Mouse (Mus musculus): ENCODE measurements around the gene Doxl2. TPM values are rescaled to one million over a fixed set of nuclear protein-coding genes. Genes with fewer than 3 reads are reported as not detected.
"Not testable (repeated sequence)": the region's sequence is repeated elsewhere in the genome, so short reads cannot be mapped to it uniquely, and the experiment has no call there.

The Doxl2 gene
- not detected in 2 replicates for total RNA-seq (2015; ENCODE audit: low replicate concordance)
- not detected in 2 replicates for total RNA-seq (2017; ENCODE audit: low replicate concordance)

DNA sequence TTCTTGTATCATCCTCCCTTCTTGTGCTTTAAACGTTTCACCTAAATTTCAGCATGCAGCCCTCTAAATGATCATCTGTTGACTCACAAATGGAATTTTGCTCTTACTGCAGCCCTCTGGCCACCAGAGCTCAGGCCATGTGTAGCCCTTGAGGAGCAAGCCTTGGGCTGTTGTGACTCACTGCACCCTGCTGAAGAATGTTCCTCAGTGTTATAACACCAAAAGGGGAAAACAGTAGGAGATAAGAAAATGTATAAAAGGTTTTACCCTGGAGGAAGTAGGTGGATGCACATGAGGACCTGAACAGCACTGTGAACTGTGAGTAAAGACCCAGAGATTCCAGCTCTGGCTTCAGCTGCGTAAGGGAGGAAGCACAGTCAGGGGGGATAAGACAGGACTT, at the start of gene Doxl2:
TSS of gene Doxl2 (plus strand) at position 301 of the 400 bp plus-strand sequence.
- ATAC-seq (replicated peaks; ENCODE audit: low FRiP score, poor library complexity, severe bottlenecking), result no peak

GRCm38 (mm10) chr6:48929595-48929994, 45.2 kb upstream of the Doxl2 start, which contains the start of gene 1600015I10Rik:
TSS of gene 1600015I10Rik (plus strand) at chr6:48929895.
- no peak for ATAC-seq (replicated peaks; ENCODE audit: low FRiP score, poor library complexity, severe bottlenecking)

GRCm38 (mm10) chr6:48949596-48949995, 25.2 kb upstream of the Doxl2 start:
- no peak for ATAC-seq (replicated peaks; ENCODE audit: low FRiP score, poor library complexity, severe bottlenecking)

DNA sequence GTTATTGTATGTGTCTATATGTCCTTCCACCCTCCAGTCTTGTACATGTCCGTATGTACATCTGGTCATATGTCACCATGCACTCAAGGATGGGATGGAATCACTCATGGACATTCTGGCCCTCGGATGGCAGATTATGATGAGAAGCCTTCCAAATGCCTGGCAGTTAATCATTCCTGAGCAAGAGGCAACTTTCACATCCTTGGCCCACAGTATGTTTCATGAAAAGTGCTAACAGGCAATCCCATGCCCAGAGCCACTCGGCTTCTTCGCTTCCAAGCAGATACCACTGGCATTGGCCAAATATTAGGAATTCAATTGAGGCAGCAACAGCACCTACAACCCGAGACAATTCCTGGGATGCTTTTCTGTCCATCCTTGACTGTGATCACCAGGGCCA, 24.1 kb upstream of the Doxl2 start:
- no peak for ATAC-seq (replicated peaks; ENCODE audit: low FRiP score, poor library complexity, severe bottlenecking)

DNA sequence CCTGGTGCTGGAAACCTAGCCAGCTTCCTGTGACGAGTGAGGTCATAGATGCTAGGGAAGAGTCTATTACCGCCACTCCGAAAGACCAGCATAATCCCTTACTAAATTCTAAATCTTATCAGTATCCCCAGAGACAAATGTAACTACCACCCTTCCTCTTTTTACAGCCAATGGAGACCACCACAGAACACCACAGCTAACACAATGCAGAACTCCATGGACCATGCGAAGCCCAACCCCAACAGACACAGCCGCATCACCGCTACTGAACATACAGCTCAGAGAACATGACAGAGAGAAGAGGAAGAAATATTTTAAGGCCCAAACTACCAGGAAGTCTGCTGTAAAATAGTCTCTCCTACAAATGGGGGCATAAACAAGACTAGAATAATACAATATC, 23.1 kb upstream of the Doxl2 start:
- no peak for ATAC-seq (replicated peaks; ENCODE audit: low FRiP score, poor library complexity, severe bottlenecking)

DNA sequence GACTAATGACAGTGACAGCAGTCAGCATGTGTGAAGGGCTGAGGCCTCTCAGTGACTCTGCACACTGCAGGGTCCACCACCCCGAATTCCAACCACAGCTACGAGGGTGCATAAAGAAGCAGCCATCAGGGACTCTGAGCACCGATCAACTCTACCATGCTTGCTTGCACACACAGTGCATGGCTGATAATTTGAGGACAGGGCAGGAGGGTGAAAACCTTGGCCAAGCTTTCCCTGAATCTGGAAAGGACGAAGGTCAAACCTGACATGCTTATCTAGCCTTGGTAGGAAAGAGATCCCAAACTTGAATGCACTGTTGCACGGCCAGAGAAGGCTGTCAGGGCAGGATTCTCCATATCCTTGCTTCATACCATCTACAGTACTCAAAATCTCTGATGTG, 21.5 kb upstream of the Doxl2 start:
- no peak for ATAC-seq (replicated peaks; ENCODE audit: low FRiP score, poor library complexity, severe bottlenecking)

- no peak for ATAC-seq (replicated peaks; ENCODE audit: low FRiP score, poor library complexity, severe bottlenecking)
Measured at GRCm38 (mm10) chr6:48954211-48954610, 20.6 kb upstream of the Doxl2 start.

DNA sequence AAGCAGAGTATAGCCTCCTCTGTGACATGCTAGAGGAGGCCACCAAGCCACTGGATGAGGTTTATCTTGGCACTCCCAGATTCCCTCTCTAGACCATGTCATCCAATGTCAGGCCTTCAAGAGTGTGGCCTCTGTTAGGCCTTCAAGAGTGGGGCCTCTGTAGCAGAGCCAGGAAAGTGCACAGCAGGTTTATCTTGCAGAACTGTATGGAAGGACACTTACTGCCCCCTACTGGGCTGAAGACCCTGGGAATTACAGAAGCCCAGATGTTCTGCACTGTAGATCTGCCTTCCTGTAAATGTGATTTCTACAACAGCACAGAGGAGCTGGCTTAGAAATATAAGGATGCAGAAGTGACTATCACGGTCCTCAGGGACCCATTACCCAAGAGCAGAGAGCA, 19.8 kb upstream of the Doxl2 start:
- ATAC-seq (replicated peaks; ENCODE audit: low FRiP score, poor library complexity, severe bottlenecking), result no peak

GRCm38 (mm10) chr6:48956785-48957184, 18.0 kb upstream of the Doxl2 start:
- ATAC-seq (replicated peaks; ENCODE audit: low FRiP score, poor library complexity, severe bottlenecking), result no peak

DNA sequence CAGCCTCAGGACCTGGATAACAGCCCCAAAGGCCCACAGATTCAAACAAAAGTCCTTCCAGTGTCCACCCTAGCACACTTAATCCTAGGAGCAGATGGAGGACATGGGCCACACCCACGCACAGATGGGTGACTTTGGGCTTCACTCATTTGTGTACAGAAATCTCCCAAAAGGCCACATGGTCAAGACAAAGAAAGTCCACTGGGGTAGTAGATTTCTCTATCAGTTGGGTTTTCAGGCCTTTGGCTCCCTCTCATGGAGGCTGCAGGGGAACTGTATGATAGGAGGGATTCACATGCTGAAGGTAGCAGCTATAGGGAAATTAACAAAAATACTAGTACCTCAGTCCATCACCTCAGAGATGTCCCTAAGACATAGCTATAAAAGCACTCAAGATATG, 16.7 kb upstream of the Doxl2 start:
- no peak for ATAC-seq (replicated peaks; ENCODE audit: low FRiP score, poor library complexity, severe bottlenecking)

GRCm38 (mm10) chr6:48959151-48959550, 15.6 kb upstream of the Doxl2 start:
- not testable (repeated sequence) for ATAC-seq (replicated peaks; ENCODE audit: low FRiP score, poor library complexity, severe bottlenecking)

DNA sequence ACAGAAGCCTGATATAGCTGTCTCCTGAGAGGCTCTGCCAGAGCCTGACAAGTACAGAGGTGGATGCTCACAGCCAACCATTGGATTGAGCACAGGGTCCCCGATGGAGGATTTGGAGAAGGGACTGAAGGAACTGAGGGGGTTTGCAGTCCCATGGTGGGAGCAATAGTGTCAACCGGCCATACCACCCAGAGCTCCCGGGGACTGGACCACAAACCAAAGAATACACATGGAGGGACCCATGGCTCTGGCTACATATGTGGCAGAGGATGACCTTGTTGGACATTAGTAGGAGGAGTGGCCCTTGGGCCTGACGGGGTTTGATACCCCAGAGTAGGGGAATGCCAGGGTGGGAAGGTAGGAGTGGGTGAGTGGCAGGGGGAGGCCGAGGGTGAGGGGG, 8.1 kb upstream of the Doxl2 start:
- not testable (repeated sequence) for ATAC-seq (replicated peaks; ENCODE audit: low FRiP score, poor library complexity, severe bottlenecking)

- ATAC-seq (replicated peaks; ENCODE audit: low FRiP score, poor library complexity, severe bottlenecking), result no peak
Measured at GRCm38 (mm10) chr6:48967868-48968267, 6.9 kb upstream of the Doxl2 start.

- ATAC-seq (replicated peaks; ENCODE audit: low FRiP score, poor library complexity, severe bottlenecking), result no peak
Measured at GRCm38 (mm10) chr6:48979616-48980015, 4.9 kb downstream of the Doxl2 start.

DNA sequence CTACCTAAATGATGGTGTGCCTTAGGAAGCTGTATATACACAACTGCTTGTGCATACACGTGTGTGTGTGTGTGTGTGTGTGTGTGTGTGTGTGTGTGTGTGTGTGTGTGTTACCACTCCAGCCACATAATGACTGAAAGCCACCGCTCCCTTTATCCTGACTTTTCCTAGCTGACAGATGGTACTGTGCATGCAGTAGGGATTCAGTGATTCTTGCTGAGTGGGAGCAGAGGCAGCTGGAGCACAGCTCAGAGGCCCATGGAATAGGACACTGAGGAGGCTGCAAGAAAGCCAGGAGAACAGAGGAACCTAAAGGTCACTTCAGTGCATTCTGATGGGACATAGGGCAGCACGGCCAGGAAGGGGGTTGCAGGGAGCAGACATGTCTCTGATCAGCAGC, 7.5 kb downstream of the Doxl2 start:
- no peak for ATAC-seq (replicated peaks; ENCODE audit: low FRiP score, poor library complexity, severe bottlenecking)

GRCm38 (mm10) chr6:48986444-48986990, 11.8 kb downstream of the Doxl2 start, which contains the start of gene Svs1:
TSS of gene Svs1 (plus strand) at chr6:48986861.
- ATAC-seq (replicated peaks; ENCODE audit: low FRiP score, poor library complexity, severe bottlenecking), result no peak

DNA sequence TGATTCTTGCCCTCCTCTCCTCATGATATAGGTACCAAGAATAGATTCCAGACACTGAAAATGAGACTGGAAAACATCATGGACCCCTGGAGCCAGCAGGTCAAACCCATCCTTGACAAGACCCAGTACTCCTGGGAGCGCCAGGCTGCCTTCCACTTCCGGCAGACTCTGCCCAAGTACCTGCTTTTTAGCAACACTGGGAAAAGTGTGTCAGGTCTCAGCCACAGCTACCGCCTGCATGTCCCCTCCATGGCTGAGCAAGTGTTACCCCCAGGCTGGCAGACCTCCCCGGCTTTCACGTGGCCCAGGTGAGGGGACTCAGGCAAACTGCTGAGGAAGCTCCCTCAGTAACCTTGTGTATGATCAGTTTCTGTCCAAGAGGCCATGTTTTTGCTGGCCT, 15.2 kb downstream of the Doxl2 start:
- ATAC-seq (replicated peaks; ENCODE audit: low FRiP score, poor library complexity, severe bottlenecking), result no peak

DNA sequence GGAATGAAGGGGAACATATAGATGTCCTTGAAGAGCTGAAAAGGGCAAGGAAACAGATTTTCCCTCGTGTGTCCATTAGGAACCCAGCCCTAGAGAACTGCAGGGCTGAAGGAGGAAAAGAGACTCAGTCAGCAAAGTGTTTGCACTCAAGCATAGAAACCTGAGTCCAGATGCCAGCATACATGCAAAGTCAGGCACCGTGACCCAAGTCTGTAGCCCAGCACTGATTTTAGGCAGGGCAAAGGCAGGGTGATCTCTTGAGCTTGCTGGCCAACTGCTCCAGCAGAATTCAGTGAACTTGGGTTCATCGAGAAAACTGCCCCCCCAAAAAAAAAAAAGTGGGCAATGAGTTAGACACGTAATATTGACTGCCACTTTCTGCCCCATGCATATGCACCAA, 17.2 kb downstream of the Doxl2 start:
- no peak for ATAC-seq (replicated peaks; ENCODE audit: low FRiP score, poor library complexity, severe bottlenecking)

GRCm38 (mm10) chr6:48998186-48998585, 23.4 kb downstream of the Doxl2 start:
- ATAC-seq (replicated peaks; ENCODE audit: low FRiP score, poor library complexity, severe bottlenecking), result no peak

DNA sequence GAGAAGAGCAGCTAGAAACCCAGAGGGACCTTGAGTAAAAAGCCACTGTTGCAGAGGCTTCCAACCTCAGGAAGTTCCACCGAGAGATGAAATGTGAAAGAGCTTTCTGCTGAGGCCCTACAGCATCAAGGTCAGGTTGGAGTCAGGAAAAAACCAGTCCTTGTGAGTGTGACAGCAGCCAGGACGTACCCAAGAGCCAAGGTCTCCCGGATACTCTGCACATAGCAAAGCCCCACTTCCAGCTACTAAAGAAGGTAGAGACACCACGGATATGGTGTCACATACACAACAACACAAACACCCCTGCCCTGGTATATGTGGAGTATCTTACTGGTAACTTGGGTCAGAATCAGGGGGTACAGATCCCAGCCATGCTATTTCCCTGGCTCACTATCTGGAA, 24.0 kb downstream of the Doxl2 start:
- ATAC-seq (replicated peaks; ENCODE audit: low FRiP score, poor library complexity, severe bottlenecking), result no peak

DNA sequence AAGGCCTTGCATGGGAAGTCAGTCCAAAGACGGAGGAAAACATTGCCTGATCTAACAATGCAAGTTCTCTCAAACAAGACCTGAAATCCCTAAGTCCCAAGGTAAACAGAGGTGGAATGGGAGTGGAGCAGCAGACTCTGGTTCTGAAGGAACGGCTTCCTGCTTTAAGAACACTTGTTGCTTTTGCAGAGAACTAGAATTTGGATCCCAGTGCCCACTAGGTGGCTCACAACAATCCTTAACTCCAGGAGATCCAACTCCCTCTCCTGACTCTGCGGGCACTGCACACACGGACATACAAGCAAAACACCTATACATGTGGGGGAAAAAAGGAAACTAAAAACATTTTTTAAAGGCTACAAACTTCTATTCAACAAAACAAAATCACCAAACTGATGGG, 28.6 kb downstream of the Doxl2 start:
- no peak for ATAC-seq (replicated peaks; ENCODE audit: low FRiP score, poor library complexity, severe bottlenecking)

- ATAC-seq (replicated peaks; ENCODE audit: low FRiP score, poor library complexity, severe bottlenecking), result peak; percentile 67; the same call in 1 of the 2 replicates
Measured at GRCm38 (mm10) chr6:49007981-49008380, 33.2 kb downstream of the Doxl2 start.

All from erythroblast, adult 5-6 weeks (primary cell).